Mouse (Mus musculus): Measurements from ENCODE around the gene Cd68. TPM values are rescaled to one million over a fixed set of nuclear protein-coding genes. Genes with fewer than 3 reads are reported as not detected.

Cd68 gene
- polyA plus RNA-seq (2015; fragmentation: Nextera tagmentation; extraction: Ambion mirVana), result 26.3 and 28.3 TPM in 2 replicates

GRCm38 (mm10) chr11:69665961-69666664 is at the start of gene Cd68:
Cd68 (minus strand) TSS chr11:69666153.
- no peaks in the 10 kb centered on the region for H3K27me3 ChIP-seq
- no peaks in the 10 kb centered on the region for H3K9me3 ChIP-seq (replicated peaks)
- no peak within 1 kb of the TSS for H3K4me2 ChIP-seq (replicated peaks)
- peaks cover 67% of the 10 kb centered on the region for H3K36me3 ChIP-seq
- H3K4me3 ChIP-seq (replicated peaks), result no peak within 1 kb of the TSS
- no peak for ATAC-seq (ENCODE audit: insufficient number of reproducible peaks, low FRiP score, low TSS enrichment, low read depth)
- 26% methylated on average over 7 of the region's 7 CpGs for WGBS
- H3K4me1 ChIP-seq, result peaks cover 35% of the 10 kb centered on the region
- H3K27ac ChIP-seq (replicated peaks), result peak within 1 kb of the TSS; percentile 52
- H3K9ac ChIP-seq, result no peak within 1 kb of the TSS

- 58% methylated on average over 9 of the region's 9 CpGs for WGBS
- Histone ChIP-seq H3K9me3 (replicated peaks) (no peaks in the 10 kb centered on the region), H3K9ac (no peak overlapping the region), H3K36me3 (no peaks in the 10 kb centered on the region), H3K27me3 (no peaks in the 10 kb centered on the region), H3K4me3 (replicated peaks) (no peak overlapping the region), H3K4me2 (replicated peaks) (no peak overlapping the region), H3K27ac (replicated peaks) (no peak overlapping the region), H3K4me1 (0 out of 2 replicates have a peak, but pooled peaks cover 5% of the 10 kb centered on the region)
- ATAC-seq (ENCODE audit: insufficient number of reproducible peaks, low FRiP score, low TSS enrichment, low read depth), result no peak
These were observed 49.5 kb upstream of the Cd68 start for GRCm38 (mm10) chr11:69715482-69715881.

GRCm38 (mm10) chr11:69714636-69715329 is 48.8 kb upstream of the Cd68 start:
- H3K4me2 ChIP-seq (replicated peaks), result no peak overlapping the region
- no peak overlapping the region for H3K27ac ChIP-seq (replicated peaks)
- no peak overlapping the region for H3K9ac ChIP-seq
- H3K4me3 ChIP-seq (replicated peaks), result no peak overlapping the region
- H3K27me3 ChIP-seq, result no peaks in the 10 kb centered on the region
- peaks cover 9% of the 10 kb centered on the region; the same call in 1 of the 2 replicates for H3K4me1 ChIP-seq
- no peak for ATAC-seq (ENCODE audit: insufficient number of reproducible peaks, low FRiP score, low TSS enrichment, low read depth)
- WGBS, result 47% methylated on average over 18 of the region's 18 CpGs
- H3K36me3 ChIP-seq, result no peaks in the 10 kb centered on the region
- no peaks in the 10 kb centered on the region for H3K9me3 ChIP-seq (replicated peaks)

DNA sequence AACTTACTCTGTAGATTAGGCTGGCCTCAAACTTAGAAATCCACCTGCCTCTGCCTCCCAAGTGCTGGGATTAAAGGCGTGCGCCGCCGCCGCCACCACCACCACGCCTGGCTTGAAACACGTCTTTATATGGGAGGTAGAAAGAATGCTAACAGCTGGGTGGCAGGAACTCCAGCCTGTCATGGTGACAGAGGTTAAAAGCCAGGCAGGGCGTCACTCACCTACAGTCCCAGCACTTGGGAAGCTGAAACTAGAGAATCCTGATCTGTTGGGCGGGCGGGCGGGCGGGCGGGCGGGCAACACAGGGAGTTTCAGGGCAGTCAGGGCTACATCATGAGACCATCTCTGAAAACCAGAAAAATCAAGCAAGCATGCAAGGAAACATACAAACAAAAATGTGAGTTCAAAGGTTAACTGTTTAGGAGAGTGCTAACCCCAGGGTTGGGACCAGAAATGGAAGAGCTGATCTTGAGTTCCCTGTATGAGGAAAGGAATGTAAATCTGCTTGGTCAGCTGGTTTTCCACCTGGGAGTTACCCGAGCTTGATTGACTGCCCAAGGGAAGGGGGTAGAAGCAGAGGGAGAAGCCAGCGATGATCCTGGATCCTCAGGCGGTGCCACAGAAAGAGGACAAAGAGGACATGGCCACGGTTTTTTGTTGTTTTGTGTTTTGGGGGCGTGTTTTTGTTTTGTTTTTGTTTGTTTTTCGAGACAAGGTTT is 47.2 kb upstream of the Cd68 start:
- no peaks in the 10 kb centered on the region for H3K27me3 ChIP-seq
- no peaks in the 10 kb centered on the region for H3K36me3 ChIP-seq
- H3K9ac ChIP-seq, result no peak overlapping the region
- H3K4me1 ChIP-seq, result peaks cover 14% of the 10 kb centered on the region; the same call in 1 of the 2 replicates
- no peak overlapping the region for H3K4me2 ChIP-seq (replicated peaks)
- no peak for ATAC-seq (ENCODE audit: insufficient number of reproducible peaks, low FRiP score, low TSS enrichment, low read depth)
- no peak overlapping the region for H3K27ac ChIP-seq (replicated peaks)
- no peaks in the 10 kb centered on the region for H3K9me3 ChIP-seq (replicated peaks)
- H3K4me3 ChIP-seq (replicated peaks), result no peak overlapping the region
- 65% methylated on average over 20 of the region's 20 CpGs for WGBS

GRCm38 (mm10) chr11:69711082-69711481 is 45.1 kb upstream of the Cd68 start:
- no peaks in the 10 kb centered on the region for H3K36me3 ChIP-seq
- no peaks in the 10 kb centered on the region for H3K27me3 ChIP-seq
- 59% methylated on average over 2 of the region's 2 CpGs for WGBS
- no peaks in the 10 kb centered on the region for H3K9me3 ChIP-seq (replicated peaks)
- H3K4me2 ChIP-seq (replicated peaks), result no peak overlapping the region
- H3K27ac ChIP-seq (replicated peaks), result no peak overlapping the region
- no peak overlapping the region for H3K9ac ChIP-seq
- H3K4me1 ChIP-seq, result peaks cover 14% of the 10 kb centered on the region; the same call in 1 of the 2 replicates
- no peak overlapping the region for H3K4me3 ChIP-seq (replicated peaks)
- ATAC-seq (ENCODE audit: insufficient number of reproducible peaks, low FRiP score, low TSS enrichment, low read depth), result no peak

DNA sequence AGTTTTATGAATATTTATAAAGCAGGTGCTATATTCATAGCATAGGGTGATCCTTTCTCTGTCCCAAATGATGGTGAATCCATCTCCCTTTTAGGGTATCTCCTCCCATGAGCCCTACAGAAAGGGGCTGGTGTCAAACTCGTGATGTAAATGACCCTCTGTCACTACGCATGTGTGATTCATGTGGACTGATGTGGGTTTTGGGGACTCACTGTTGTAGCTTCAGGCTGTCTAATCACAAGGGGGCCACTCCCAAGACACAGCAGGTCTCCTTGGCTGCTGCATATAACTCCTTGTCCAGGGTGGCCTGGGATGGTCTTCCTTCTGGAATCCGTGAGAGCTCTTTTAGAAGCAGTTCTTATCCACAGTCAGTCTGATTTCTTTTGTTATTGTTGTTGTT is 44.5 kb upstream of the Cd68 start:
- H3K36me3 ChIP-seq, result no peaks in the 10 kb centered on the region
- H3K27me3 ChIP-seq, result no peaks in the 10 kb centered on the region
- H3K9ac ChIP-seq, result no peak overlapping the region

GRCm38 (mm10) chr11:69709554-69710446 is 43.8 kb upstream of the Cd68 start:
- no peaks in the 10 kb centered on the region for H3K36me3 ChIP-seq
- H3K4me2 ChIP-seq (replicated peaks), result no peak overlapping the region
- peak overlapping the region; percentile 65 for H3K27ac ChIP-seq (replicated peaks)
- no peak overlapping the region for H3K9ac ChIP-seq
- no peak for ATAC-seq (ENCODE audit: insufficient number of reproducible peaks, low FRiP score, low TSS enrichment, low read depth)
- H3K9me3 ChIP-seq (replicated peaks), result no peaks in the 10 kb centered on the region
- peaks cover 8% of the 10 kb centered on the region; the same call in 1 of the 2 replicates for H3K4me1 ChIP-seq
- no peaks in the 10 kb centered on the region for H3K27me3 ChIP-seq
- no peak overlapping the region for H3K4me3 ChIP-seq (replicated peaks)
- 46% methylated on average over 11 of the region's 11 CpGs for WGBS

More for the DNA sequence above, 44.5 kb upstream of the Cd68 start:
- Histone ChIP-seq H3K9me3 (replicated peaks) (no peaks in the 10 kb centered on the region), H3K4me1 (peaks cover 10% of the 10 kb centered on the region; the same call in 1 of the 2 replicates), H3K27ac (replicated peaks) (no peak overlapping the region), H3K4me2 (replicated peaks) (no peak overlapping the region), H3K4me3 (replicated peaks) (no peak overlapping the region)
- ATAC-seq (ENCODE audit: insufficient number of reproducible peaks, low FRiP score, low TSS enrichment, low read depth), result no peak
- 81% methylated on average over 3 of the region's 3 CpGs for WGBS

GRCm38 (mm10) chr11:69708614-69709265 is 42.8 kb upstream of the Cd68 start:
- no peak for ATAC-seq (ENCODE audit: insufficient number of reproducible peaks, low FRiP score, low TSS enrichment, low read depth)
- Histone ChIP-seq H3K9ac (no peak overlapping the region), H3K4me1 (peaks cover 8% of the 10 kb centered on the region; the same call in 1 of the 2 replicates), H3K36me3 (no peaks in the 10 kb centered on the region), H3K9me3 (replicated peaks) (no peaks in the 10 kb centered on the region), H3K27me3 (no peaks in the 10 kb centered on the region), H3K4me2 (replicated peaks) (no peak overlapping the region), H3K27ac (replicated peaks) (peak overlapping the region; percentile 65; the same call in 1 of the 2 replicates), H3K4me3 (replicated peaks) (no peak overlapping the region)
- 71% methylated on average over 3 of the region's 3 CpGs for WGBS

- Histone ChIP-seq H3K9ac (no peak overlapping the region), H3K4me1 (peaks cover 8% of the 10 kb centered on the region; the same call in 1 of the 2 replicates), H3K36me3 (no peaks in the 10 kb centered on the region), H3K4me3 (replicated peaks) (no peak overlapping the region), H3K4me2 (replicated peaks) (no peak overlapping the region), H3K27ac (replicated peaks) (no peak overlapping the region), H3K27me3 (no peaks in the 10 kb centered on the region), H3K9me3 (replicated peaks) (no peaks in the 10 kb centered on the region)
- ATAC-seq (ENCODE audit: insufficient number of reproducible peaks, low FRiP score, low TSS enrichment, low read depth), result no peak
- 83% methylated on average over 4 of the region's 4 CpGs for WGBS
These were observed 42.0 kb upstream of the Cd68 start for GRCm38 (mm10) chr11:69707873-69708381.

GRCm38 (mm10) chr11:69707480-69707847 is 41.5 kb upstream of the Cd68 start:
- H3K27me3 ChIP-seq, result no peaks in the 10 kb centered on the region
- H3K4me1 ChIP-seq, result peaks cover 8% of the 10 kb centered on the region; the same call in 1 of the 2 replicates
- H3K36me3 ChIP-seq, result no peaks in the 10 kb centered on the region
- H3K4me3 ChIP-seq (replicated peaks), result no peak overlapping the region
- no peak for ATAC-seq (ENCODE audit: insufficient number of reproducible peaks, low FRiP score, low TSS enrichment, low read depth)
- no peak overlapping the region for H3K27ac ChIP-seq (replicated peaks)
- H3K9ac ChIP-seq, result no peak overlapping the region
- 88% methylated on average over 4 of the region's 4 CpGs for WGBS
- no peaks in the 10 kb centered on the region for H3K9me3 ChIP-seq (replicated peaks)
- H3K4me2 ChIP-seq (replicated peaks), result no peak overlapping the region

Measured in embryonic facial prominence, embryonic 15.5 days (tissue).